ENCODE assay signal across 23 mouse cellular contexts in the genomic region with DNA sequence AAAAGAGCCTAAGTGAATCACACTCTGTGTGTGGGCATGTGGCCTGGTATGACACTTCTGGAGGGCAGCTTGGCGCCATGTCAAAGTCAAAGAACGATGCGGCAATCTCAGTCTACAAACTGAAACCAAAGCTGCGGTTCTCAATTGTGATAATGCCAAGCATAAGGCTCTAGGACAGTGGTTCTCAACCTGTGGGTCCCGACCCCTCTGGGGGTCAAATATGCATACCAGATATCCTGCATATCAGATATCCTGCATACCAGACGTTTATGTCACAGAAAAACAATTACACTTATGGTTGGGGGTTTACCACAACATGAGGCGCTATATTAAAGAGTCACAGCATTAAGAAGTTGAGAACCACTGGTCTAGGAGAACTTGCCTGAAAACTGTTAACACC. TPM values are rescaled to one million over a fixed set of nuclear protein-coding genes. Genes with fewer than 3 reads are reported as not detected.
"Had no signal": no experiment of that assay in that cellular context is flagged by ENCODE, and none has a peak within 500 bp of the region (broad histone marks: within the 10 kb centered on the region; RNA-seq: fewer than 3 reads in every experiment).

No protein-coding gene starts in this region.

- H3K9me3 ChIP-seq: midbrain, embryonic 10.5 days; midbrain, embryonic 12.5 days; midbrain, embryonic 15.5 days; neural tube, embryonic 13.5 days; neural tube, embryonic 15.5 days; stomach, embryonic 15.5 days had no signal

- H3K4me3 ChIP-seq: midbrain, embryonic 10.5 days; midbrain, embryonic 12.5 days; midbrain, embryonic 15.5 days; neural tube, embryonic 13.5 days; neural tube, embryonic 15.5 days; stomach, embryonic 15.5 days had no signal

- ATAC-seq: midbrain, embryonic 15.5 days had no signal

- DNase-seq: lung, adult 18-20 months; lung, embryonic 14.5 days; lung, postnatal 10 days; lung, postnatal 4 days; retina, postnatal 1 day; right cerebral cortex, adult 18-20 months; right cerebral cortex, postnatal 25 days; right cerebral cortex, postnatal 4 days; thymus, adult 18-20 months; thymus, postnatal 14 days; thymus, postnatal 36 days had no signal

- H3K4me1 ChIP-seq: midbrain, embryonic 12.5 days; midbrain, embryonic 15.5 days had no signal

- H3K36me3 ChIP-seq: midbrain, embryonic 10.5 days; midbrain, embryonic 12.5 days; midbrain, embryonic 15.5 days; neural tube, embryonic 13.5 days; neural tube, embryonic 15.5 days; stomach, embryonic 15.5 days had no signal

- H3K9ac ChIP-seq: lung, embryonic 14.5 days; midbrain, embryonic 12.5 days; midbrain, embryonic 15.5 days; neural tube, embryonic 13.5 days; neural tube, embryonic 15.5 days; stomach, embryonic 15.5 days had no signal

- H3K4me2 ChIP-seq: lung, embryonic 14.5 days; midbrain, embryonic 12.5 days; midbrain, embryonic 15.5 days; neural tube, embryonic 13.5 days; neural tube, embryonic 15.5 days; stomach, embryonic 15.5 days had no signal

- H3K27ac ChIP-seq: midbrain, embryonic 10.5 days; midbrain, embryonic 12.5 days; midbrain, embryonic 15.5 days; neural tube, embryonic 13.5 days; neural tube, embryonic 15.5 days; stomach, embryonic 15.5 days had no signal

RNA-seq across cellular contexts. Expression of gene Barx2, which starts 10.3 kb away (rescaled TPM):
- total RNA-seq: megakaryocyte, adult 5-6 weeks; megakaryocyte-erythroid progenitor cell, adult 5-6 weeks; monocyte, adult 5-6 weeks had no signal
- polyA plus RNA-seq: liver, embryonic 16.5 days; lung, embryonic 16.5 days; midbrain, embryonic 12.5 days; neural tube, embryonic 13.5 days; spleen, adult 2 months had no signal
